Mouse (Mus musculus) G1E (cell line): ENCODE results near the gene Mau2. TPM values are rescaled to one million over a fixed set of nuclear protein-coding genes. Genes with fewer than 3 reads are reported as not detected.

ENCODE experiments used
- ATAC-seq: 2 replicates; pipeline ENCODE4 v1.8.0; 2016; ENCODE audit warnings: mild to moderate bottlenecking; ENCODE audit not compliant: insufficient number of reproducible peaks, poor library complexity, low FRiP score, severe bottlenecking; ENCODE audit errors: extremely low read depth
- DNase-seq: peaks from one replicate; pipeline ENCODE4 v3.0.0; 2012; ENCODE audit warnings: low spot score
- H3K27me3 ChIP-seq: 2 replicates; pipeline ENCODE4 v1.6.1; 2012; ENCODE audit warnings: mild to moderate bottlenecking, low read length, inconsistent platforms; ENCODE audit not compliant: insufficient read depth
- H3K36me3 ChIP-seq: replicated peaks from 2 replicates; pipeline ENCODE3; 2012; ENCODE audit warnings: mild to moderate bottlenecking, inconsistent platforms
- H3K4me1 ChIP-seq: 2 replicates; pipeline ENCODE4 v1.6.1; 2012; ENCODE audit warnings: low read depth, low read length, inconsistent platforms, mixed read lengths; ENCODE audit not compliant: insufficient read depth
- H3K4me3 ChIP-seq: 2 replicates; pipeline ENCODE4 v1.5.1; 2012; ENCODE audit warnings: low read depth, mild to moderate bottlenecking, inconsistent platforms, low read length, moderate library complexity, mixed read lengths
- H3K9me3 ChIP-seq: replicated peaks from 2 replicates; pipeline ENCODE4 v1.6.1; 2012; ENCODE audit warnings: inconsistent platforms
- CTCF ChIP-seq: IDR thresholded peaks from 2 replicates; pipeline ENCODE4 v1.5.1; 2012; ENCODE audit warnings: low read depth, low read length, inconsistent platforms, mixed read lengths
- GATA1 ChIP-seq: IDR thresholded peaks from 2 replicates; pipeline ENCODE4 v1.6.1; 2012; ENCODE audit warnings: borderline replicate concordance, low read length, inconsistent platforms, mixed read lengths
- GATA2 ChIP-seq: IDR thresholded peaks from 2 replicates; pipeline ENCODE4 v1.6.1; 2012; ENCODE audit warnings: low read depth, low read length, inconsistent platforms, borderline replicate concordance
- POLR2AphosphoS5 ChIP-seq: IDR thresholded peaks from 2 replicates; pipeline ENCODE4 v1.6.1; 2012; ENCODE audit warnings: low read depth, low read length, inconsistent platforms; ENCODE audit not compliant: insufficient replicate concordance
- TAL1 ChIP-seq: conservative IDR thresholded peaks from 2 replicates; pipeline ENCODE4 v1.6.1; 2012; ENCODE audit warnings: low read depth, low read length, inconsistent platforms, mixed read lengths
- polyA plus RNA-seq: library from polyadenylated mRNA; stranded (reverse); fragments of >175 nt; gene quantifications from 2 replicates; pipeline ENCODE4 v1.2.3, GENCODE M21; 2012
- total RNA-seq, 2 experiments: library from RNA; stranded (forward) in 1 of 2; stranded (reverse) in 1 of 2; fragments of 200-1000 nt in 1 of 2; fragments of >200 nt in 1 of 2; fragmentation: Nextera tagmentation in 1 of 2; gene quantifications; 2 replicates each; pipeline ENCODE4 v1.2.3; 2014 to 2017

The Mau2 gene
- total and polyA plus RNA-seq, 3 experiments: 29.6 to 53.2 (median 35.4) TPM

DNA sequence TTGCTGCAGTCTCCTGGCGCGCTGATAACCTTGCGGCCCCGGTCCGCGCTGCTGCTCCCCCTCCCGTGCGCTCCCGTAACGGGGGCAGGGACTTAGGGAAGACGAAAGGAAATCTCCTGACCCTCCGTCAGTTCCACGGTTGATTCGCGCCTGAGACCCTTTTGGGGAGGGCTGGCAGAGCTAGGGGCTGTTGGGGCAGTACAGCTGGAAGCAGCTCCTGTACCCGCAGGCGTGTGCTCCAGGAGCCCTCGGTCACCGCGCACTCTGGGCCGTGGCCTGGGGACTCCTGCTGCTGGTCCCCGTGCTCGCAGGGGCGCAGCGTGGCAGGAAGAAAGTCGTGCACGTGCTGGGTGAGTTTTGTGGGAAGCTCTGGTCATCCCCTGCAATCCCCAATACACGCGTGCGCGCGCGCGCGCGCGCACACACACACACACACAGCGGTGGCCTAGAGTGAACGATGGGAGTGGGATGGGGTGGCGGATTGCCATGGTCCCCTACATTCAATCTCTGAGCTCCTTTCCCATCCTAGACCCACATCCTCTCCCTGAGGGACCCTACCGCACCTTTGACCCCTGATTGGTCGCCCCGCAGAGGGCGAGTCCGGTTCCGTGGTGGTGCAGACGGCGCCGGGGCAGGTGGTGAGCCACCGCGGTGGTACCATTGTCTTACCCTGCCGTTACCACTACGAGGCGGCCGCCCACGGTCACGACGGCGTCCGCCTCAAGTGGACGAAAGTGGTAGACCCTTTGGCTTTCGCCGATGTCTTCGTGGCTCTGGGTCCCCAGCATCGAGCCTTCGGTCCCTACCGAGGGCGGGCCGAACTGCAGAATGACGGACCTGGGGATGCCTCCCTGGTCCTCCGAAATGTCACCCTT is 41.9 kb upstream of the Mau2 start:
- H3K9me3 ChIP-seq: peaks cover 14% of the 10 kb centered on the region

DNA sequence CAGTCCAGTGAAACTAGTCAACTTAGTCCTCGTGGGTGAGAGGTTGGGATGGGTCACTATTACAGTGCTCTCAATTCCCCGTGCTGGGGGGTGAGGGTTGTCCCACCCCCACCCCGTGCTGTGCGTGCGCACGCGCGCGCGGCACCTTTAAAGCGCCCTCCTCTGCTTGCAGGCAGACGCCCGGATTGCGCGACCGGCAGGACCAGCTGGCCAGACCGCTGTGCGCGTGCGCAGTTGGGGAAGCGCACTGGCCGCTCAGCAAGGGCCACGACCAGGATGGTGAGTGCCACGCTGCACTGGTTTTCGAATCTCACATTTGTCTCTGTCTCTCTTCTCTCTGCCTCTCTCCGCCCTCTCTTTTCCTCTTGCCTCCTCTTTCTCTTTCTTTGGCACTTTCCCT is 40.8 kb upstream of the Mau2 start, which contains the start of gene Hapln4:
Gene Hapln4 (plus strand): TSS at position 173 of the 400 bp plus-strand sequence.
- no peak for TF ChIP-seq TAL1
- TF ChIP-seq POLR2AphosphoS5: no peak
- TF ChIP-seq GATA1: no peak
- TF ChIP-seq GATA2: no peak
- no peak for TF ChIP-seq CTCF
- no peak within 1 kb of the TSS; the same call in 1 of the 2 replicates for H3K4me3 ChIP-seq
- DNase-seq (no peak), ATAC-seq (no peak)
- no peaks in the 10 kb centered on the region for H3K36me3 ChIP-seq
- H3K9me3 ChIP-seq: peaks cover 14% of the 10 kb centered on the region
- H3K4me1 ChIP-seq: no peaks in the 10 kb centered on the region; the same call in 1 of the 2 replicates
- peaks cover 35% of the 10 kb centered on the region for H3K27me3 ChIP-seq

More for the DNA sequence above, 41.9 kb upstream of the Mau2 start:
- peaks cover 39% of the 10 kb centered on the region for H3K27me3 ChIP-seq
- H3K4me1 ChIP-seq: no peaks in the 10 kb centered on the region; the same call in 1 of the 2 replicates
- no peak for TF ChIP-seq TAL1
- TF ChIP-seq GATA2: no peak
- TF ChIP-seq POLR2AphosphoS5: no peak
- TF ChIP-seq CTCF: no peak
- no peak for TF ChIP-seq GATA1
- DNase-seq (no peak), ATAC-seq (no peak)
- no peaks in the 10 kb centered on the region for H3K36me3 ChIP-seq
- H3K4me3 ChIP-seq: no peak overlapping the region

DNA sequence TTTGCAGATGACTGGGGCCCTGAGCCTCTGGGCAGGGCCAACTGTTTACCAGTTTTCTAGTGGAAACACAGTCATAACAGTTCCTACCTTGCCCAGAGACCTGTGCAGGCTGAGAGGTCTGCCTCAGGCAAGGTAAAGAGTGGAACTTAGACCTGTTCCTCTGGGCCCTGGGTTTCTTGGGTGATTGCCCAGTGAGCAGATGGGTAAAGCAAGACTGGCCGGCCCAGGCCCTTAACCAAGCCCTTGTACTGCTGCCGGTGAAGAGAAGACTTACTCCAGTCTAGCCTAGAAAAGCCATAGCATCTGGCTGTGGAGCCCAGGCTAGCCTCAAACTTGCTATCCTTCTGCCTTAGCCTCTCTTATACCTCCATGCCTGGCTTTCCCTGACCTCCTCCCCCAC is 39.4 kb upstream of the Mau2 start:
- TF ChIP-seq POLR2AphosphoS5 (no peak), GATA2 (no peak), GATA1 (no peak), CTCF (no peak), TAL1 (no peak)
- Histone ChIP-seq H3K4me3 (no peak overlapping the region), H3K27me3 (peaks cover 29% of the 10 kb centered on the region), H3K36me3 (no peaks in the 10 kb centered on the region), H3K9me3 (peaks cover 11% of the 10 kb centered on the region), H3K4me1 (no peaks in the 10 kb centered on the region; the same call in 1 of the 2 replicates)
- ATAC-seq: no peak
- no peak for DNase-seq

DNA sequence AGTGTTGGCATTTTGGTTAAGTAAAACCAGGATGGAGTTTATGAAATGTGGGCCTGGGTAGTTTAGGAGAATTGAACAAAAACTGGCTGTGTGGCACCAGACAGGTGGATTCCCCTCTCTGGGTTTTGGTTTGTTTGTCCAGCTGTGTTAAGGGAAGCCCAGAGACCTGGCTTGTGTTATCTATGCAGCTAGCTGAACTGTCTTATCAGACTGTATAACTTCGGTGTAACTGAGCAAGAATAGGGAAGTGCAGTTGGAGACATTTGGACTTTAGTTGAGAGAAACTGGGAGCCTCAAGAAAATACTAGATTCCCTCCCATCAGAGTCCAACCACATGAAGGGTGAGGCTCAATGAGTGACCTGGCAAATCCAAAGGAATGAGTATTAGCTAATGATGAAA is 31.1 kb upstream of the Mau2 start:
- Histone ChIP-seq H3K27me3 (peaks cover 4% of the 10 kb centered on the region; the same call in 1 of the 2 replicates), H3K36me3 (peaks cover 43% of the 10 kb centered on the region), H3K4me3 (no peak overlapping the region), H3K9me3 (no peaks in the 10 kb centered on the region), H3K4me1 (peaks cover 13% of the 10 kb centered on the region)
- TF ChIP-seq POLR2AphosphoS5: no peak
- no peak for TF ChIP-seq GATA2
- no peak for ATAC-seq
- DNase-seq: no peak

GRCm38 (mm10) chr8:70073120-70073519 is 30.6 kb upstream of the Mau2 start:
- H3K9me3 ChIP-seq: no peaks in the 10 kb centered on the region
- H3K4me3 ChIP-seq: no peak overlapping the region
- peaks cover 13% of the 10 kb centered on the region for H3K4me1 ChIP-seq
- peaks cover 49% of the 10 kb centered on the region for H3K36me3 ChIP-seq
- DNase-seq: no peak
- ATAC-seq: no peak
- H3K27me3 ChIP-seq: peaks cover 4% of the 10 kb centered on the region; the same call in 1 of the 2 replicates
- TF ChIP-seq POLR2AphosphoS5: no peak
- no peak for TF ChIP-seq TAL1
- no peak for TF ChIP-seq CTCF
- TF ChIP-seq GATA2: no peak
- no peak for TF ChIP-seq GATA1

GRCm38 (mm10) chr8:70072441-70073069 is 30.0 kb upstream of the Mau2 start, which contains the start of gene Tm6sf2:
Tm6sf2 (plus strand) TSS chr8:70072924.
- H3K4me3 ChIP-seq: no peak within 1 kb of the TSS
- H3K4me1 ChIP-seq: peaks cover 13% of the 10 kb centered on the region
- H3K36me3 ChIP-seq: peaks cover 54% of the 10 kb centered on the region
- H3K9me3 ChIP-seq: no peaks in the 10 kb centered on the region
- no peak for ATAC-seq
- peaks cover 4% of the 10 kb centered on the region; the same call in 1 of the 2 replicates for H3K27me3 ChIP-seq
- no peak for DNase-seq
- TF ChIP-seq GATA2: no peak
- TF ChIP-seq POLR2AphosphoS5: no peak
- TF ChIP-seq CTCF: no peak
- TF ChIP-seq GATA1: no peak
